Mouse (Mus musculus): Measurements from ENCODE around the gene Siglec1. TPM values are rescaled to one million over a fixed set of nuclear protein-coding genes. Genes with fewer than 3 reads are reported as not detected.

Gene Siglec1
- polyA plus RNA-seq, 1 experiment from 2014 or later = 1.8 TPM

GRCm38 (mm10) chr2:131128636-131129157 lies 42.1 kb upstream of the Siglec1 start:
- Histone ChIP-seq H3K27ac (ENCODE audit: low read length) (peak overlapping the region; percentile 75), H3K9ac (ENCODE audit: low read depth, low read length) (peak overlapping the region; percentile 22; the same call in 1 of the 2 replicates), H3K4me3 (ENCODE audit: low read depth, low read length) (no peak overlapping the region), H3K4me2 (ENCODE audit: low read depth, low read length) (peak overlapping the region; percentile 84; the same call in 1 of the 2 replicates), H3K9me3 (replicated peaks; ENCODE audit: control insufficient read depth, low read length) (no peaks in the 10 kb centered on the region), H3K27me3 (ENCODE audit: control insufficient read depth, insufficient read depth, low read depth, low read length) (no peaks in the 10 kb centered on the region; the same call in 1 of the 2 replicates), H3K4me1 (ENCODE audit: control insufficient read depth, low read depth, low read length) (peaks cover 60% of the 10 kb centered on the region), H3K36me3 (ENCODE audit: control insufficient read depth, insufficient read depth) (no peaks in the 10 kb centered on the region)
- WGBS (ENCODE audit: insufficient replicate concordance) = 55% methylated on average over 3 of the region's 3 CpGs
- no peak for ATAC-seq (ENCODE audit: low read depth)

- H3K4me1 ChIP-seq (ENCODE audit: control insufficient read depth, low read depth, low read length) = peaks cover 60% of the 10 kb centered on the region
- WGBS (ENCODE audit: insufficient replicate concordance) = 75% methylated on average over 5 of the region's 5 CpGs
- H3K27ac ChIP-seq (ENCODE audit: low read length) = no peak overlapping the region; the same call in 1 of the 2 replicates
- H3K27me3 ChIP-seq (ENCODE audit: control insufficient read depth, insufficient read depth, low read depth, low read length) = no peaks in the 10 kb centered on the region; the same call in 1 of the 2 replicates
- peak overlapping the region; percentile 84 for H3K4me2 ChIP-seq (ENCODE audit: low read depth, low read length)
- no peaks in the 10 kb centered on the region for H3K36me3 ChIP-seq (ENCODE audit: control insufficient read depth, insufficient read depth)
- H3K4me3 ChIP-seq (ENCODE audit: low read depth, low read length) = peak overlapping the region; percentile 64
- H3K9ac ChIP-seq (ENCODE audit: low read depth, low read length) = peak overlapping the region; percentile 8; the same call in 1 of the 2 replicates
- ATAC-seq (ENCODE audit: low read depth) = no peak
- H3K9me3 ChIP-seq (replicated peaks; ENCODE audit: control insufficient read depth, low read length) = no peaks in the 10 kb centered on the region
Measured at GRCm38 (mm10) chr2:131128211-131128610, 41.6 kb upstream of the Siglec1 start.

- Histone ChIP-seq H3K36me3 (ENCODE audit: control insufficient read depth, insufficient read depth) (no peaks in the 10 kb centered on the region), H3K4me1 (ENCODE audit: control insufficient read depth, low read depth, low read length) (peaks cover 60% of the 10 kb centered on the region), H3K9ac (ENCODE audit: low read depth, low read length) (peak within 1 kb of the TSS; percentile 69), H3K27ac (ENCODE audit: low read length) (peak within 1 kb of the TSS; percentile 45; the same call in 1 of the 2 replicates), H3K9me3 (replicated peaks; ENCODE audit: control insufficient read depth, low read length) (no peaks in the 10 kb centered on the region), H3K27me3 (ENCODE audit: control insufficient read depth, insufficient read depth, low read depth, low read length) (no peaks in the 10 kb centered on the region; the same call in 1 of the 2 replicates), H3K4me2 (ENCODE audit: low read depth, low read length) (peak within 1 kb of the TSS; percentile 84), H3K4me3 (ENCODE audit: low read depth, low read length) (peak within 1 kb of the TSS; percentile 64)
- peak; percentile 76 for ATAC-seq (ENCODE audit: low read depth)
- 2% methylated on average over 28 of the region's 28 CpGs for WGBS (ENCODE audit: insufficient replicate concordance)
Measured at GRCm38 (mm10) chr2:131127161-131127730, 40.7 kb upstream of the Siglec1 start, which contains the start of gene Hspa12b. TSS of gene Hspa12b (plus strand) at chr2:131127280.

GRCm38 (mm10) chr2:131125964-131126815 lies 39.6 kb upstream of the Siglec1 start:
- no peak overlapping the region for H3K4me2 ChIP-seq (ENCODE audit: low read depth, low read length)

GRCm38 (mm10) chr2:131125157-131125963 lies 38.8 kb upstream of the Siglec1 start:
- WGBS (ENCODE audit: insufficient replicate concordance) = 80% methylated on average over 9 of the region's 9 CpGs
- no peaks in the 10 kb centered on the region; the same call in 1 of the 2 replicates for H3K27me3 ChIP-seq (ENCODE audit: control insufficient read depth, insufficient read depth, low read depth, low read length)
- H3K9ac ChIP-seq (ENCODE audit: low read depth, low read length) = no peak overlapping the region
- peaks cover 45% of the 10 kb centered on the region for H3K4me1 ChIP-seq (ENCODE audit: control insufficient read depth, low read depth, low read length)
- H3K36me3 ChIP-seq (ENCODE audit: control insufficient read depth, insufficient read depth) = no peaks in the 10 kb centered on the region
- H3K4me2 ChIP-seq (ENCODE audit: low read depth, low read length) = no peak overlapping the region
- ATAC-seq (ENCODE audit: low read depth) = no peak
- H3K27ac ChIP-seq (ENCODE audit: low read length) = no peak overlapping the region
- H3K9me3 ChIP-seq (replicated peaks; ENCODE audit: control insufficient read depth, low read length) = no peaks in the 10 kb centered on the region
- no peak overlapping the region for H3K4me3 ChIP-seq (ENCODE audit: low read depth, low read length)

More at GRCm38 (mm10) chr2:131125964-131126815, 39.6 kb upstream of the Siglec1 start:
- Histone ChIP-seq H3K9me3 (replicated peaks; ENCODE audit: control insufficient read depth, low read length) (no peaks in the 10 kb centered on the region), H3K9ac (ENCODE audit: low read depth, low read length) (no peak overlapping the region), H3K36me3 (ENCODE audit: control insufficient read depth, insufficient read depth) (no peaks in the 10 kb centered on the region), H3K4me1 (ENCODE audit: control insufficient read depth, low read depth, low read length) (peaks cover 49% of the 10 kb centered on the region), H3K27me3 (ENCODE audit: control insufficient read depth, insufficient read depth, low read depth, low read length) (no peaks in the 10 kb centered on the region; the same call in 1 of the 2 replicates), H3K4me3 (ENCODE audit: low read depth, low read length) (no peak overlapping the region), H3K27ac (ENCODE audit: low read length) (0 out of 2 replicates have a peak overlapping the region, but pooled peaks have one; percentile 3)
- ATAC-seq (ENCODE audit: low read depth) = no peak
- 59% methylated on average over 9 of the region's 9 CpGs for WGBS (ENCODE audit: insufficient replicate concordance)

- Histone ChIP-seq H3K36me3 (ENCODE audit: control insufficient read depth, insufficient read depth) (no peaks in the 10 kb centered on the region), H3K4me1 (ENCODE audit: control insufficient read depth, low read depth, low read length) (peaks cover 35% of the 10 kb centered on the region), H3K9ac (ENCODE audit: low read depth, low read length) (no peak overlapping the region), H3K27me3 (ENCODE audit: control insufficient read depth, insufficient read depth, low read depth, low read length) (no peaks in the 10 kb centered on the region; the same call in 1 of the 2 replicates), H3K4me3 (ENCODE audit: low read depth, low read length) (no peak overlapping the region), H3K9me3 (replicated peaks; ENCODE audit: control insufficient read depth, low read length) (no peaks in the 10 kb centered on the region), H3K4me2 (ENCODE audit: low read depth, low read length) (no peak overlapping the region), H3K27ac (ENCODE audit: low read length) (no peak overlapping the region)
- WGBS (ENCODE audit: insufficient replicate concordance) = 21% methylated on average over 3 of the region's 3 CpGs
- ATAC-seq (ENCODE audit: low read depth) = no peak
Measured at GRCm38 (mm10) chr2:131124166-131124565, 37.6 kb upstream of the Siglec1 start.

GRCm38 (mm10) chr2:131118968-131119574 lies 32.5 kb upstream of the Siglec1 start:
- no peak overlapping the region for H3K4me2 ChIP-seq (ENCODE audit: low read depth, low read length)
- no peak overlapping the region for H3K27ac ChIP-seq (ENCODE audit: low read length)
- no peak for ATAC-seq (ENCODE audit: low read depth)
- H3K4me3 ChIP-seq (ENCODE audit: low read depth, low read length) = no peak overlapping the region
- H3K36me3 ChIP-seq (ENCODE audit: control insufficient read depth, insufficient read depth) = no peaks in the 10 kb centered on the region
- no peaks in the 10 kb centered on the region for H3K27me3 ChIP-seq (ENCODE audit: control insufficient read depth, insufficient read depth, low read depth, low read length)
- WGBS (ENCODE audit: insufficient replicate concordance) = 65% methylated on average over 2 of the region's 2 CpGs
- H3K9me3 ChIP-seq (replicated peaks; ENCODE audit: control insufficient read depth, low read length) = no peaks in the 10 kb centered on the region
- H3K4me1 ChIP-seq (ENCODE audit: control insufficient read depth, low read depth, low read length) = no peaks in the 10 kb centered on the region
- no peak overlapping the region for H3K9ac ChIP-seq (ENCODE audit: low read depth, low read length)

GRCm38 (mm10) chr2:131105989-131106388 lies 19.4 kb upstream of the Siglec1 start:
- 59% methylated on average over 5 of the region's 5 CpGs for WGBS (ENCODE audit: insufficient replicate concordance)
- no peaks in the 10 kb centered on the region for H3K4me1 ChIP-seq (ENCODE audit: control insufficient read depth, low read depth, low read length)
- no peaks in the 10 kb centered on the region for H3K9me3 ChIP-seq (replicated peaks; ENCODE audit: control insufficient read depth, low read length)
- no peaks in the 10 kb centered on the region; the same call in 1 of the 2 replicates for H3K27me3 ChIP-seq (ENCODE audit: control insufficient read depth, insufficient read depth, low read depth, low read length)
- no peak overlapping the region for H3K4me2 ChIP-seq (ENCODE audit: low read depth, low read length)
- no peak overlapping the region for H3K27ac ChIP-seq (ENCODE audit: low read length)
- H3K4me3 ChIP-seq (ENCODE audit: low read depth, low read length) = no peak overlapping the region
- no peaks in the 10 kb centered on the region for H3K36me3 ChIP-seq (ENCODE audit: control insufficient read depth, insufficient read depth)
- H3K9ac ChIP-seq (ENCODE audit: low read depth, low read length) = no peak overlapping the region
- ATAC-seq (ENCODE audit: low read depth) = no peak
